Mouse (Mus musculus): ENCODE measurements around the gene Src.

GRCm38 (mm10) chr2:157389591-157389921, 28.7 kb upstream of the Src start:
- TF ChIP-seq CTCF (IDR thresholded peaks at IDR 0.05; ENCODE audit: insufficient read depth, low read length) (no peak), POLR2A (IDR thresholded peaks at IDR 0.05; ENCODE audit: borderline replicate concordance, extremely low read depth, low read depth, low read length) (no peak)
